Mouse (Mus musculus) MEL (cell line): ENCODE results near the gene Mid1.
"Not testable (repeated sequence)": the region's sequence is repeated elsewhere in the genome, so short reads cannot be mapped to it uniquely, and the experiment has no call there.

ENCODE experiments used
- CTCF ChIP-seq, 3 experiments: IDR thresholded peaks in 2 of 3; conservative IDR thresholded peaks in 1 of 3; 2 replicates each; pipeline ENCODE4 v1.5.1; 2011 to 2012; ENCODE audit warnings: low read length in 3 of 3, low read depth in 2 of 3, mild to moderate bottlenecking in 2 of 3, improper control_type of control experiment in 1 of 3, inconsistent platforms in 1 of 3, mixed read lengths in 1 of 3, moderate library complexity in 1 of 3; ENCODE audit not compliant: control insufficient read depth in 1 of 3, insufficient read depth in 1 of 3, poor library complexity in 1 of 3, severe bottlenecking in 1 of 3
- EP300 ChIP-seq, 2 experiments: IDR thresholded peaks; 2 replicates each; pipeline ENCODE4 v1.6.1; 2011; ENCODE audit warnings: improper control_type of control experiment in 2 of 2, low read length in 2 of 2, low read depth in 1 of 2, mild to moderate bottlenecking in 1 of 2
- JUND ChIP-seq: IDR thresholded peaks from 2 replicates; pipeline ENCODE4 v1.6.1; 2011; ENCODE audit warnings: low read depth, mild to moderate bottlenecking, improper control_type of control experiment, low read length
- POLR2A ChIP-seq, 2 experiments: IDR thresholded peaks; 2 replicates each; pipeline ENCODE4 v1.6.1; 2011 to 2012; ENCODE audit warnings: low read length in 2 of 2, mild to moderate bottlenecking in 2 of 2, control low read depth in 1 of 2, improper control_type of control experiment in 1 of 2, low read depth in 1 of 2, moderate library complexity in 1 of 2; ENCODE audit not compliant: control insufficient read depth in 1 of 2, insufficient read depth in 1 of 2, poor library complexity in 1 of 2
- SIN3A ChIP-seq: IDR thresholded peaks from 2 replicates; pipeline ENCODE4 v1.6.1; 2012; ENCODE audit warnings: low read length, improper control_type of control experiment, inconsistent platforms
- TCF12 ChIP-seq: IDR thresholded peaks from 2 replicates; pipeline ENCODE4 v1.6.1; 2014; ENCODE audit warnings: low read depth, mild to moderate bottlenecking, inconsistent platforms, low read length, improper control_type of control experiment, moderate library complexity
- ZC3H11A ChIP-seq: IDR thresholded peaks from 2 replicates; pipeline ENCODE4 v1.6.1; 2012; ENCODE audit warnings: low read depth, mild to moderate bottlenecking, inconsistent platforms, low read length, improper control_type of control experiment

- TF ChIP-seq TCF12; CTCF (IDR thresholded peaks at IDR 0.05 in 2 of 3, conservative IDR thresholded peaks at IDR 0.05 in 1 of 3; ENCODE audit: control insufficient read depth in 1 of 3, insufficient read depth in 1 of 3, low read depth in 2 of 3, low read length in 3 of 3, poor library complexity in 1 of 3, severe bottlenecking in 1 of 3); EP300 (IDR thresholded peaks at IDR 0.05; ENCODE audit: low read depth in 1 of 2, low read length in 2 of 2); ZC3H11A; POLR2A (IDR thresholded peaks at IDR 0.05; ENCODE audit: control insufficient read depth in 1 of 2, insufficient read depth in 1 of 2, low read depth in 1 of 2, low read length in 2 of 2, poor library complexity in 1 of 2); JUND; SIN3A: not testable (repeated sequence)
These were observed 290.0 kb downstream of the Mid1 start for GRCm38 (mm10) chrX:169974974-169975373.
